Mouse (Mus musculus) lung, postnatal 25 days (tissue): ENCODE measurements at regions not wholly inside any gene's neighbourhood (a gene's known extent, or its start where the extent isn't known, plus 50 kb on each side); places are given as distances from the start of the nearest gene placed in this dataset.

Experiments
- DNase-seq: peaks from one replicate; pipeline ENCODE4 v3.0.0; 2022; ENCODE audit warnings: low spot score

GRCm38 (mm10) chr1:128731445-128731844, 139.4 kb upstream of the Cxcr4 start:
- DNase-seq: no peak

GRCm38 (mm10) chr1:128724433-128725091, 132.5 kb upstream of the Cxcr4 start:
- DNase-seq: peak; percentile 17

- DNase-seq: no peak
Measured at GRCm38 (mm10) chr1:128723843-128724242, 131.8 kb upstream of the Cxcr4 start.

GRCm38 (mm10) chr1:128722061-128722471, 130.0 kb upstream of the Cxcr4 start:
- DNase-seq: peak; percentile 63

- DNase-seq: no peak
Measured at GRCm38 (mm10) chr1:128714843-128715242, 122.8 kb upstream of the Cxcr4 start.

- DNase-seq: peak; percentile 71
Measured at GRCm38 (mm10) chr1:128712876-128713275, 120.8 kb upstream of the Cxcr4 start.

- DNase-seq: no peak
Measured at GRCm38 (mm10) chr1:128711121-128711520, 119.0 kb upstream of the Cxcr4 start.

- no peak for DNase-seq
Measured at GRCm38 (mm10) chr1:128707747-128708146, 115.7 kb upstream of the Cxcr4 start.

GRCm38 (mm10) chr1:128706167-128706566, 114.1 kb upstream of the Cxcr4 start:
- DNase-seq: no peak

- peak; percentile 76 for DNase-seq
Measured at GRCm38 (mm10) chr1:128705071-128705503, 113.0 kb upstream of the Cxcr4 start.

- no peak for DNase-seq
Measured at GRCm38 (mm10) chr1:128701326-128701725, 109.2 kb upstream of the Cxcr4 start.

- DNase-seq: no peak
Measured at GRCm38 (mm10) chr1:128697962-128698361, 105.9 kb upstream of the Cxcr4 start.

GRCm38 (mm10) chr1:128695936-128696335, 103.8 kb upstream of the Cxcr4 start:
- peak; percentile 34 for DNase-seq

GRCm38 (mm10) chr1:128692799-128693198, 100.7 kb upstream of the Cxcr4 start:
- DNase-seq: no peak

- DNase-seq: no peak
Measured at GRCm38 (mm10) chr1:128692313-128692712, 100.2 kb upstream of the Cxcr4 start.

- no peak for DNase-seq
Measured at GRCm38 (mm10) chr1:128687236-128687927, 95.3 kb upstream of the Cxcr4 start.

GRCm38 (mm10) chr1:128685467-128686137, 93.5 kb upstream of the Cxcr4 start:
- DNase-seq: no peak

- no peak for DNase-seq
Measured at GRCm38 (mm10) chr1:128682942-128683341, 90.8 kb upstream of the Cxcr4 start.

GRCm38 (mm10) chr1:128681261-128681660, 89.2 kb upstream of the Cxcr4 start:
- DNase-seq: no peak

GRCm38 (mm10) chr1:128680538-128680937, 88.4 kb upstream of the Cxcr4 start:
- DNase-seq: no peak

- DNase-seq: no peak
Measured at GRCm38 (mm10) chr1:128680012-128680411, 87.9 kb upstream of the Cxcr4 start.

GRCm38 (mm10) chr1:128679005-128679980, 87.2 kb upstream of the Cxcr4 start:
- DNase-seq: no peak
